Mouse (Mus musculus) CH12.LX (cell line): ENCODE data around the gene Gga1.

Experiments
- CHD1 ChIP-seq: IDR thresholded peaks from 2 replicates; pipeline ENCODE4 v1.6.1; 2012; ENCODE audit warnings: low read depth, low read length, improper control_type of control experiment, inconsistent platforms
- CHD2 ChIP-seq: IDR thresholded peaks from 2 replicates; pipeline ENCODE4 v1.6.1; 2011; ENCODE audit warnings: low read length, improper control_type of control experiment
- CTCF ChIP-seq, 2 experiments: IDR thresholded peaks in 1 of 2; conservative IDR thresholded peaks in 1 of 2; 2 replicates each; pipeline ENCODE4 v1.5.1; 2011 to 2012; ENCODE audit warnings: low read depth in 2 of 2, low read length in 2 of 2, improper control_type of control experiment in 1 of 2, inconsistent platforms in 1 of 2, mild to moderate bottlenecking in 1 of 2, moderate library complexity in 1 of 2
- ETS1 ChIP-seq: conservative IDR thresholded peaks from 2 replicates; pipeline ENCODE4 v1.6.1; 2012; ENCODE audit warnings: low read depth, mild to moderate bottlenecking, inconsistent platforms, low read length, improper control_type of control experiment, moderate library complexity
- HCFC1 ChIP-seq: IDR thresholded peaks from 2 replicates; pipeline ENCODE4 v1.6.1; 2012; ENCODE audit warnings: low read depth, mild to moderate bottlenecking, inconsistent platforms, low read length, improper control_type of control experiment
- IRF4 ChIP-seq: IDR thresholded peaks from 2 replicates; pipeline ENCODE4 v1.6.1; 2014; ENCODE audit warnings: low read depth, mild to moderate bottlenecking, inconsistent platforms, low read length, improper control_type of control experiment
- JUND ChIP-seq: conservative IDR thresholded peaks from 2 replicates; pipeline ENCODE4 v1.6.1; 2011; ENCODE audit warnings: low read depth, low read length, improper control_type of control experiment
- MAX ChIP-seq: IDR thresholded peaks from 2 replicates; pipeline ENCODE4 v1.6.1; 2011; ENCODE audit warnings: low read length, improper control_type of control experiment
- POLR2AphosphoS2 ChIP-seq: IDR thresholded peaks from 2 replicates; pipeline ENCODE4 v1.6.1; 2011; ENCODE audit warnings: low read depth, low read length, improper control_type of control experiment
- TBP ChIP-seq: conservative IDR thresholded peaks from 2 replicates; pipeline ENCODE4 v1.6.1; 2011; ENCODE audit warnings: low read depth, low read length, improper control_type of control experiment
- TCF12 ChIP-seq: IDR thresholded peaks from 2 replicates; pipeline ENCODE4 v1.6.1; 2014; ENCODE audit warnings: low read depth, mild to moderate bottlenecking, inconsistent platforms, low read length, improper control_type of control experiment
- ZMIZ1 ChIP-seq: IDR thresholded peaks from 2 replicates; pipeline ENCODE4 v1.6.1; 2012; ENCODE audit warnings: low read depth, mild to moderate bottlenecking, inconsistent platforms, low read length, improper control_type of control experiment

GRCm38 (mm10) chr15:78937311-78937710 lies 60.3 kb downstream of the Gga1 start:
- TF ChIP-seq ETS1 (no peak), CTCF (conservative IDR thresholded peaks at IDR 0.05 in 1 of 2, IDR thresholded peaks at IDR 0.05 in 1 of 2; ENCODE audit: low read depth in 2 of 2, low read length in 2 of 2) (no peak), ZMIZ1 (no peak), IRF4 (no peak), CHD1 (no peak), TCF12 (no peak), CHD2 (no peak), HCFC1 (no peak), TBP (no peak), MAX (no peak), POLR2AphosphoS2 (no peak), JUND (no peak)
